Mouse (Mus musculus): Measurements from ENCODE around the gene Rbfox3.
A peak's percentile ranks its signal among the peaks of the same experiment; 100 is the strongest.

The Rbfox3 gene

DNA sequence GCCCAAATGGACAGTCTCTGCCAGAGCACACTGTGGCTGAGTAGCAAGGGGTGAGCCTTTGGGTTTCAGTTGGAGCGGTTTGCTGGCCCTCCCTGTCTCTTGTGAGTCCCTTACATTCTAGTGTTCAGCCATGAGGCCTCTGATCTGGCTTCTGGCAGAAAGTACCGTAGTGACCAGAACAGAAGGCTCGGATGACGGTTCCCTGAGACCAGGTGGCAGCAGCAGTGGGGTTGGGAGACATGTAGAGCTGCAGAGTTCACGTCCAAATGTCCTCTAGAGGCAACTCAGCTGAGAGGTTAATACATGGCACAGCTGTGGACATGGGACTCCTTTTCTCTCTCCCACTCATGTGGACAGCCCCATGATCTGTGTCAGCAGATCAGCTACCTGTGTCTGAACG lies 404.3 kb downstream of the Rbfox3 start:
- no peak for DNase-seq (ENCODE audit: low spot score)

DNA sequence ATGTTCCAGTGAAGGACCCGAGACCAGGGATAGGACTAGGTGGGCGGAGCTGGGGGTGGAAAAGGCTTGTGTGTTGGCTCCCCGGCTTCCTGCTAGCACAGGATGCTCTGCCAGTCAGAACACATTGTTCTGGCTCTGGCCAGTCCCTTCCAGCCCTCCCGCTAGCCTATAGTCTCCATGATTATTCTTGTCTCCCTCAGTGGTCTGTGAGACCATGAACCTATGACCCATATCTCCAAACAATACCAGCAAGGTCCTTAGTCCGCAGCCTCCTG lies 407.3 kb downstream of the Rbfox3 start:
- no peak for DNase-seq (ENCODE audit: low spot score)

DNA sequence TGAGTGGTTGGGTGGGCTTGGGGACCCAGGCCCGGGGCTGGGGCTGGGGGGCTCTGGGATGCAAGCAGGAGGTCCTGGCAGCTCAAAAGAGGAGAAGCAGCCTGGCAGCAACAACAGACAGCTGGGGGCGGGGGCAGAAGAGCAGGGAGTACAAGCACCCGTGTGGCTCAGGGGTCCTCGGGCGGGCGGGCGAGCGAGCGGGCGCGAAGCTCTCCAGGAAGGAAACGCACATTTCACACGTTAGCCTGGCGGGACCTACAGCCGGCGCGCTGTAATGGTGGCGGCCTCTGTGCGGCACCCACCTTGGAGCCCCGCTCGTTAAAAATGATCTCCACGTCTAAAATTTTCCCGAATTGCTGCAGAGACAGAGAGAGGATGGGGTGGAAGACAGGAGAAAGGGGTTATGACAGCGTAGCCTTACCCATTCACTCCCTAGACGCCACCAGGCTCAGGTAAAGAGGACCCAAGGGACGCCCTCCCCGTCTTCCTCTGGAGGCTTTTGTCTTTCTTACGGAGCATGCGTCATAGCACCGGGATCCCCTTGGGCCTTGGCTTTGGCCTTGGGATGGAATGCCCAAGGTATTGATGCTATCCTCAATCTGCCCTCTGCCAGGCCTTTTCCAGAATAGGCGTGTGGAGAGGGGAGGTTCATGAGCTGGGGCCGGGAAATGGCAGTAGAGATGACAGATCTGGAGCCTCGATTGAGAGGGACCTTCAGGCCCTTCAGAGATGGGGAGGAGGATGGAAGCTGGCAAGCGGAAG lies 407.8 kb downstream of the Rbfox3 start:
- no peak for DNase-seq (ENCODE audit: low spot score)

DNA sequence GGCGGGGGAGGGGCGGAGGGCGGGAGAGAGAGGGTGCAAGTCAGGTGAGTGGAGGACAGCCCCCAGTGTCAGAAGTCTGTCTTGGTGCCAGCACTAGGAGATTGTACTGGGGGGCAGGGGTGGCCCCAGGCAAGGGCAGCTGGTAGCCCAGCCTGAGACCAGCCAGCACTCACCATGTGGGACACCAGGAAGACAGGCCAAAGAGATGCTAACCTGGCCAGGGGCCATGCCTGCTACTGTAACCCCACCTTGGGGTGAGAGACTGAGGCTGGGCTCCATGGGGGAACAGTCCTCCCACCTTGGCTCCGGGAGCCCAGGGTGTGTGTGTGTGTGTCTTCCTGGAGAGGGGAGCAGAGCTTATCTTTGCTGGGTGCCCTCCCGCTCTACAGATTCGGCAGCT lies 408.4 kb downstream of the Rbfox3 start:
- no peak for DNase-seq (ENCODE audit: low spot score)

DNA sequence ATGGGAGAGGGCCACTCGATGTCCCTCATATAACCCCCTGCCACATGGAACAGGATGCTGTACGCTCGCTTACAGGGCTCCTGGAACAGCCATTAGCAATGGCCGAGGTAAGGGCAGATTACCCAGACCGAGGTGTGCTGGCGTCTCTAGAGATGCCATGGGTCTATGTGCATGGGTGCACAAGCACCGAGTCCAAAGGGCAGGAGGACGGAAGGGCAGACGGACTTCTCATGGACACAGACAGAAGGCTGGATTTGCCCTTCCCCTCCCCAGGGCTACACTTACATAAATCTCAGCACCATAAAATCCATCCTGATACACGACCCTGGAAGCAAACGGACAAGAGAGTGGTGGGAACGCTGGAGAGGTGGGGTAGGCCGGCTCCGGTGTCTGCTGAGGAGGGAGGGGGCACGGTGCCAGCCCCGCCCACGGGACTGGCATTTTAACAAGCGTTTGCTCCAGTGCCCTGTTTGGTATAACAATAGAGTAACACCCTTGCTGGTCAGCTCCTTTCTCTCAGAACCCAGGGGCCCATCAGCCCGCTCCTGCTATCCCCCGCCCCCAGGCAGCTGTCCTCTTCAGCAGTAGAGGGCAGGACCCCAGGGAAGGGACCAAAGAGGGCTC lies 415.2 kb downstream of the Rbfox3 start:
- no peak for DNase-seq (ENCODE audit: low spot score)

DNA sequence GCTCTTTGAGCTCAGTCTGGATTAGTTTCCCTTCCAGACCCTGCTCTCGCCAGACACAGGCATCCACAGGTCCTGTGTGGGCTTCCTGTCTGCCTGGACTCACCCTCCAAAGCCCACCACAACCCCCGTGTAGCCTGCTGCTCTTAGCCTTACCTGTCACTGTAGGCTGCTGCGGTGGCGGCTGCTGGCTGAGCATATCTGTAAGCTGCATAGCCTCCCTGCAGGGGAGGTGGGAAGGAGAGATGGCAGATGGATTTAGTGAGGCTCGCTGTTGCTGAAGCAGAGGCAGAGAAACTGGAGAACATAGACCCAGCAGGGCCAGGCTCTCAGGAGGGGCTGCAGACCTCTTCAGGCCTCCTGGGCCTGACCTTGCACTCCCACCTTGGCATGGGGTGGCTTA lies 416.3 kb downstream of the Rbfox3 start:
- no peak for DNase-seq (ENCODE audit: low spot score)

DNA sequence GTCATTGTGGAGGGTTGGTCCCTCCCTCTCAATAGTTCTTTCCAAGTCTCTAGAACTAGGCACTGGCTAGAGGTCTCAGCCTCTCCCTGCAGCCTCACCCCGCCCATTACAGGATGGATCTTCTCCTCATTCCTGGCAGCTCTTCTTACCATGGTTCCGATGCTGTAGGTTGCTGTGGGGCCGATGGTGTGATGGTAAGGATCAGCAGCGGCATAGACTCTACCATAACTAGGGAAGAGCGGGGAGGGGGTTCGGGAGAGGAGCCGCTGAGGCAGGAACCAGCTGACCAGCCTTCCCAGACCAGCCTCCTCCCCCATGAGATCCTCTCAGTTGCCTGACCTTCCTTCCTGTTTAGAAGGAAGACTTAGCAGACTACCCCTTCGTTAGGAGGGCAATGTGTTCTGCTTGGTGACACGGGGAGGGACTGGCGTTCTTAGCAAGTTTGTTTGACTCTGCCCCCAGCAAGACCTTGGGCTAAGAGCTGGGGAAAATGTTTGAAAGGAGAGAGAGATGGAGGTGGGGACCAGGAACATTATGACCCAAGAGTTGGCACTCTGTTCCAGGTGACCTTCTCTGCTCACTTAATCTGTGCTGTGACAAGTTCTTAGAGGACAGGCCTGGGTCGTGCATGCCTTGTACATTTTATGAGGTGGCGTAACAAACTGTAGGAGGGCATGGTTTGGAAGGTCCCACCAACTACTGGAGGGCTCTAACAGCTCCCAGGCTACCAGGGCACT lies 417.2 kb downstream of the Rbfox3 start:
- no peak for DNase-seq (ENCODE audit: low spot score)

DNA sequence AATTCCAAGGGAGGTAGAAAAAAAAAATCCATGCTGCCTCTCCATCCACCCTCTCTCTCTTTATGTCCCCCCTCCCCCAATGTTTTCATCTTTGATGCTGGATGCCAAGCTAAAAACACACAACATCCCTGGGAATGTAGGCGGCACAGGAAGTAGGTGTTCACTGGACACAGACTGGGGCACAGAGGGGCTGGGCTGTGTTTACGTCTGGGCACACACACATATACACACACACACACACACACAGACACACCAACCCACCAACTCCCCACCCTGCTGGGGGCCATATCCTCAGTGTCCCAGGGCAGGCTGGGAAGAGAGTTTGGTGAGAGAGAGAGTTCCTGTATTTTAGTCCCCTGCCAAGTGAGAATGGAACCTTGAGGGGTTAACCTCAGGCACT lies 417.9 kb downstream of the Rbfox3 start:
- DNase-seq (ENCODE audit: low spot score): no peak

DNA sequence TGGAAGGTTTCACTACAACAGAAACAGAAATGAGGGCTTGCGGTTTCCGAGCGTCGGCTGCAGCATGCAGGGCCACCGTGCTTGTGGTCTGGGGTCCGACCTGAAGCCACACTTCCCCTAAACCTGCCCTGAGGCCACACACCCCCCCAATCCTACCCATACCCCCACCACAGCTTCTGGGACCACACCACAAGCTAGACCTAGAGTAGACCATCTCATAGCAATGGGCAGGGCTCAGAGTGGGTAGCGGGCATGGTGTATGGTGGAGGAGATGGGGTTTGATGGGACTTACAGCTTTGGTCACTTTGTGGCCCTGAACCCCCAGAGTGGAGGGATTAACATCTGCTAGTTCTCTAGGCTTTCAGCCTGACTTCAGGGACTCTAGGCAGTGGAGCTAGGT lies 420.2 kb downstream of the Rbfox3 start:
- DNase-seq (ENCODE audit: low spot score): no peak

DNA sequence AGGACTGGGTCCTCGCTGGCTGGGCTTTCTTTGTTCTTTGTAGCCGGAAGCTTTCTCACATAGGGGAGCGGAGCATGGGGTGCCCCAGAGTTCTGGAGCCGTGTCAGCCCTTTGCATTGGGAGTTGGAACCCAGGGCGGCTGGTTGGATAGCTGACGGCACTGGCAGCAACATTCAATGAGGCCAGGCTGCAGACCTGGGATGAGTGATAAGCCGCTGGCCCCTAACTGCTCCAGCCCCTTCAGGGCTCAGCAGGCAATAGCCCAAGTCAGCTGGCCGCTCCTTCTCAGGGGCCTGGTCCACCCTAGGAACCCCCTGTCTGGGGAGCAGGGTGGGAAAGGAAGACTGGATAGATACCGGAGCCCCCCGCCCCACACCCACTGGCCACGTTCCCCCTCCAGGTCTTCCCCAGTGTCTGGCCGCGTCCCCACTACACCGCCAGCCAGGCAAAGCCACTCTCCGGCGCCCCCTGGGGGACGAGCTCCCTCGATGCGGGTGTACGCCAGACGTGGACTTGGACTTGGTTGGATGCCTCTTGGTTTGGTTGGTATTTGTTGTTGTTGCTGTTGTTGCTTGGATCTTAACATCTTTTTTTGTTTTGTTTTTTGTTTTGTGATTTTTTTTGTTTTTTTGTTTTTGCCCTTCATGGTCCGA lies 420.7 kb downstream of the Rbfox3 start:
- DNase-seq (ENCODE audit: low spot score): peak; percentile 81

DNA sequence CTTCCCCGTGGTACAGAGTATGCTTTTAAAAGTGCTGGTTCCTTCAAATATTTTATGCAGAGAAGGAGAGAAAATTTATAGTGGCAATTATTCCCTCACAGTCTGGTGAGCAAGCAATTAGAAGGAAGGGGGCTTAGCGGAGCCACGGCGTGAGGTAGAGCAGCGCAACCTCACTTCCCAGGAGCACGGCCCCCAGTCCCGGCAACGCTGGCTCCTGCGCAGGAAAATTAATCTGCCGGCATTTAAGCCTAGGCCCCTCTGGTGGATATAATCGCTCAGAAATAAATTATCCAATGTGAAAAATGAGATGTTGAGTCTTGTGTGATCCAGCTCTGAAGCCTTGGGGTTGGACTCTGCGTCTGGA lies 422.5 kb downstream of the Rbfox3 start:
- no peak for DNase-seq (ENCODE audit: low spot score)

DNA sequence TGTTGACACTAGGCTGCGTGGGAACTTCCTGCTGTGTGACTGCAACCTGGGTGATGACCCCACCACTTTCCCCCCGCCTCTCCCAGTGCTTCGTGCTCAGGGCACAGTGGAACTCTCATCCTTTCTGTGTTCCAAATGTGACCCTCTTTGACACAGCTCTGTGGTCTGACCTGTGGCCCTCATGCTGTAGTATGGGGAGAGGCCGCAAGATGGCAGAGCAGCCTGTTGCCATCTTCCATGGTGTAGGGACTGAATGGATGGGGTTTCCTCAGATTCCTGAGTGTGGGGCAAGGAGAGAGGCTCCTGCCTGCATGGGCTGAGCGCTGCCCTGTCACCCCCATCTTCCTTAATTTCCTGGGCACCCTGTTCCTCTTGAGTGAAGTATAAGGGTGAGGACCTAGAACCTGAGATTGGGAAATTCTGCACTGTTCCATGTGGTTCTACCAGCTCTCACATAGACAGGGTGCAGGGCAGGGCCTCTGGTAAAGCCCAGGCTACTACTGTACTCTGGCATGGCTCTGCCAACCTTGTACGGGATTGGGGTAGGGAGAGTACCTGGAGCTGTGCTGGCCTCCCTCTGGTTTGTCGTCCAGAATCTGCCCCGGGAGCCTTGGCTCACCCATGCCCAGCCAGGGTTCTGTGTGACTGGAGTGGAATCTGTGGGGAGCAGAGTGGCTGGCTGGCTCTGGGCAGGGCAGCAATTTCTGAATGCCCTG lies 423.0 kb downstream of the Rbfox3 start:
- no peak for DNase-seq (ENCODE audit: low spot score)

DNA sequence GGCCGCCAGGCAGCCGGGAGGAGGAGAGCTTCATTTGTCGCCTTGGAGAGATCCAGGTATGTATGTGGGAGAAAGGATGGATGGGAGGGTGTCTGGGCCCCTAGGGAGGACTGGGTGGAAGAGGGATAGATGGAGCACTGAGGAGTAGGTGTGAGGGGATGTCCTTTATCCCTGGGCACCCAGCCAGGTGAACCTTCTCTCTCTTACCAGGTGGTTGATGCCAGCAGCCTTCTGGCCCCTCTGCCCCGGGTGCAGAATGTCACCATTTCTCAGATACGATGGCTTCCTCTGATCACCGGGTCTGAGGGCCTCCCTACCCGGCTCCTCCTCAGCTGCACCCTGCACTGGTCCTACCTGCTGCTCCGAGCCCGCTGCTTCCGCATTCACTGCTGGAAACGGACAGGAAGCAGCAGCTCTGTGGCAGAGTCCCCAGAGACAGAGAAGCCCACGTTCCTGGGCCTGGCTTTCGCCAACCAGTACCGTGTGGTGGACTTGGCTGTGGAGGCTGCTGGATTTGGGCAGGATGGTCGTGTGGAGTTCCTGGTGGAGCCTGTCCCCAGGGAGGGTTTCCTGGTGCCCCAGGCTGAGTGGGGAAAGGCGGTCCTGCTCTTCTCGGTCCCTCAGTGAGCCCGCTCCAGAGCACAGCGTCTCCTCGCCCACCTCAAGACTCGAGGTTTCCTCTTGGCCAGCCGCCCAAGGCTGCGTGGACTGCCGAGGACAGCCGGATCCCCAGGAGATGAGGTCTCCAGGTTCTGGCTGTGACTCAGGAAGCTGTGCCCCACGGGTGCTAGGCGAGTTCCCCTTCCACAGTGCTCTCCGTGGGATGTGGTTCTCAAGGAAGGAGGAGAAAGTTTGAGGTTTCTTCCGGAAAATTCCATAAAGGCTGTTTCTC lies 424.3 kb downstream of the Rbfox3 start:
- no peak for DNase-seq (ENCODE audit: low spot score)

DNA sequence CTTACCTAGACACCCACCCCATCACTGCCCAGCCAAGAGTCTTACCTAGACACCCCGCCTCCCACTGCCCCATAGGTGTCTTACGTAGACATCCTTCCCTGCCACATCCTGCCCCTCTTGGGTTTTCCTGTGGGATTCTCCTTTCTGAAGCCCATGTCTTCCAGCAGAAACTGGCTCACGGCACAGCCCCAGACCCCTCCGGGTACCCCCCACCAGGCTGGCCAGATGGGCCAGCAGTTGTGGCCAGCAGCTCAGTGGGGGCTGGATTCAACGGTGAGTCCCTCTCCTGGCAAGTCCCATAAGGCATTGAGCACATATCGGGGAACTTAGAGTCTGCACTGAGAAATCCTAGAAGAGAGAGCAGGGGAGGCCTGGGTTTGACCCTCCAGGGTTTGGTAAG lies 425.1 kb downstream of the Rbfox3 start:
- no peak for DNase-seq (ENCODE audit: low spot score)

DNA sequence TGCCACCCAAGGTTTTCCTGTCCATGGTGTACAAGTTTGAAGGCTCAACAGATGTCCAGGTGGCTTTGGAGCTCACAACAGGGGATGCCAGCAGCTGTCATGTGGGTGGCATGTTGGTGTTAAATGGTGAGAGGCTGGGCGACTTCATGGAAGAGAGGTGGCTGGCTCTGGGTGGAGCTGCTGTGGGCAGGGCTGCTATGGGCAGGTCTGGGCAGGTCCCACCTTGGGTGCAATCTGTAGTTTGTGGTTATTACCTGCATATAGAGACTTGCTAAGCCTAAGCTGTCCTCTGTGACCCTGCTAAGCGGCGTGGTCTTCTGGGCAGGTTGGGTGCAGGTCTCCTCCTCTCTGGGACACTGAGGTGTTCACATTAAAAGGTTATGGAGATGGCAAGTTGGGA lies 425.6 kb downstream of the Rbfox3 start:
- no peak for DNase-seq (ENCODE audit: low spot score)

DNA sequence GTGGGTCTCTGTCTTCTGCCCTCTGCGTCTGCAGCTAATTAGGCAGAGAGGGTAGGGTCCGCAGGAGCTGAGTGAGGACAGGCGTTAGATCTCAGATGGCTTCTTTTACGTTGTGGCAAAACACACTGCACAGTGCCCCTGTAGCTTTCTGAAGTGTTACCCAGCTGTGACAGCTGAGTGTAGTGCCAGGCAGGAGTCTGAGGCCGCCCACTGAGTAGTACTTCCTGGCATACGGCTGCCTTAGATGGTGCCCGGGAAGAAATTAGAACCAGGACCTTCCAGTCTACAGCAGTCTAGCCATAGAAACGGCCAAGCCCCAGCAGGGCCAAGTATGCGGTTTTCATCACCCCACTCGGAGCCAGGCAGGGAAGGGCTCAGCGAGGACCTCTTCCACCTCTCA lies 426.1 kb downstream of the Rbfox3 start:
- no peak for DNase-seq (ENCODE audit: low spot score)

DNA sequence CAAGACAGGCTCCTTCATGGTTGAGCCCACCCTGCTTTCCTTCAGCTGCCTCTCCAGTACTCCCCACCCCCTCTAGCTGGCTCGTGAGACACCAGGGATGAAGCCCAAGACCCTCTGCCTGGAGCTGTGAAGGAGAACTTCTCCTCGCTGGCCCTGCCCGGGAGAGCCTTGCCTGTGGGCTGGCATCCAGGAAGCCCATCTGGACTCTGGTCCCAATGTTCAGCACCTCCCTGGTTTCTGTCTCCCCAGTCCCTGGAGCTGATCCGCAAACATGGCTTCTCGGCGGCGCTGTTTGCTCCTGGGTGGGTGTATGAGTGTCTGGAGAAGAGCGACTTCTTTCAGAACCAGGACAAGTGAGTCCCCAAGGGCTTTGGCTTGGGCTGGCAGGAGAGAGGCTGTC lies 427.2 kb downstream of the Rbfox3 start:
- DNase-seq (ENCODE audit: low spot score): no peak

DNA sequence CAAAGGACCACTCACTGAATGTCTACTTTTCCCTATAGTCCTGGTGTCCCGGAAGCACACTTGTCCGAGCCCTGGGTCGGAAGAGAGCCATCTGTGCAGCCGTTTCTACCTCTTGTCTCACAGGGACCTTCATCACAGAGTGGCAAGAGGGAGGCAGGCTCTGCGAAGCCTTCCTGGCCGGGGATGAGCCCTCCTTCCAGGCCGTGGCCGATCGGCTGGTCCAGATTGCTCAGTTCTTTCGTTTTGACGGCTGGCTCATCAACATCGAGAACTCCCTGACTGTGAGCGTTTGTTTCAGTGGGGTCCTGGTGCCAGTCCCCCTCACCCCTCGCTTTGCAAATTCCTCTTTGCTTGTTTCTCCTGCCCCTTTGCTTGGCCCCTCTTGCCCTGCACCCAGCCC lies 429.6 kb downstream of the Rbfox3 start:
- no peak for DNase-seq (ENCODE audit: low spot score)

DNA sequence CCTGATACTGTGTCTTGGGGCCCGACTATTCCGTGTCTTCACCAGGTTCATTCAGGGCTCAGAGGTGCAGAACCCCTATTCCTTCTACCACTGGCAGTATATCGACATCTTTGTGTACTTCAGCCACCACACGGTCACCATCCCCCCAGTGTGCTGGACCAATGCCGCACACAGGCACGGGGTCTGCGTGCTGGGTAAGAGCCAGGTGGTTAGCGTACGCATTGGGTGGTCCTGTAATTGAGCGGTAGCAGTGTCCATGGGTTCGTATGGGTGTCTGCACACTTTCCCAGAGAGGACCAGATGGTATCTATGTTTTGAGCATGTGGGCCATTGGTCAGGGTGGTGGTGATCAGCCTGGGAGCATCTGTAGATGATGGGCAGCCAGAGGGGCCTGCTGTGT lies 430.2 kb downstream of the Rbfox3 start:
- DNase-seq (ENCODE audit: low spot score): no peak

DNA sequence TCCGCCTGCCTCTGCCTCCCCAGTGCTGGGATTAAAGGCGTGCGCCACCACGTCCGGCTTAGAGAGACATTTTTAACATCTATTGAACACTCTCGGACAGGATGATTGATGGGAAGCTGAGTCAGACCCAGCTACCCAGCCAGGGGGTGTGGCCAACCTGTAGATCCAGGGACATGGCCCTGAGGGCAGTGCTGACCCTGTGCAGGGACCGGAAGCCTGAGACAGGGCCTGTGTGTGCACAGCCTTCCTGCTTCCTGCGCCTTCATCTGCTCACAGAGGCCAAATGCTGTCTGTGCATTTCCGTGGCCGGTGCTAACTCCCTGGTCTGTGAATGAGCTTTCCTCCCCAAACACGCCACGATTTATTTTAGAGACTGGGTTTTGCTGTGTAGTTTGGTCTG lies 431.6 kb downstream of the Rbfox3 start:
- no peak for DNase-seq (ENCODE audit: low spot score)

All from ovary, postnatal 36 days (tissue).